Mouse (Mus musculus) cerebellum, adult 8-10 months (tissue): Measurements from ENCODE around the gene Lrrc58.

Experiments used
- DNase-seq: peaks from one replicate; pipeline ENCODE4 v3.0.0; 2022

The Lrrc58 gene

DNA sequence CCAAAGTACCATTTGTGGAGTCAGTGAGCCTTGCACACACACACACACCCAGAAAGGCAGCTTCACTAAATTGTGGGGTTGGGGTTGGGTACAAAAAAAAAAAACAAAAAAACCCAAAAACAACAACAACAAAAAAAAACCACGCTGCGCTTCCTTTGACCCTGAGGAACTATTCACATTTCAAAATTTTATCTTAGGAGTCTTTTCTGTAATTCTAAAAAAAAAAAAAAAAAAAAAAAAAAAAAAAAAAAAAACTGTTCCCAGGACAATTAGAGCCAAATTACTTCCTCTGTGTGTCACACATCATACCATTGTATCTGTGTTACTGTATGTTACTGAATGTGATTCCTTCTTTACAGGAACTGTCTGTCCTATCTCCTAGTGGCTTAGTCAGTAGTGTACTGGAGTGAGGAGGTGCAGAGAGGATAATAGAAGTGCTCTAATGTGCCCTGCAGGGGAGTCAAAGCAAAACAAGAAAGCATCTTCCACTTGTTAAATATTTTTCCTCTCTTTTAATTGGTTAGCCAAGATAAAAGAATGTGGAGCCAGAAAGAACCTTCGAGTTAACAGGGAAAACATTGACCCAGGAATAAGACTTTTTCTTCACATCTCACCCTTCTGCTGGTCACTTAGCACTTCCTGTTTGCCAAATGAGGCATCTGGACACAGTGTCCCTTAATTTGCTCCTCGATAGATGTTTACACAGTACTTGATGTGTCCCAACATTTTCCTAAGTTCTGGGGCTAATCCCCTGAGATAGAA is 1.5 kb downstream of the Lrrc58 start:
- no peak for DNase-seq

DNA sequence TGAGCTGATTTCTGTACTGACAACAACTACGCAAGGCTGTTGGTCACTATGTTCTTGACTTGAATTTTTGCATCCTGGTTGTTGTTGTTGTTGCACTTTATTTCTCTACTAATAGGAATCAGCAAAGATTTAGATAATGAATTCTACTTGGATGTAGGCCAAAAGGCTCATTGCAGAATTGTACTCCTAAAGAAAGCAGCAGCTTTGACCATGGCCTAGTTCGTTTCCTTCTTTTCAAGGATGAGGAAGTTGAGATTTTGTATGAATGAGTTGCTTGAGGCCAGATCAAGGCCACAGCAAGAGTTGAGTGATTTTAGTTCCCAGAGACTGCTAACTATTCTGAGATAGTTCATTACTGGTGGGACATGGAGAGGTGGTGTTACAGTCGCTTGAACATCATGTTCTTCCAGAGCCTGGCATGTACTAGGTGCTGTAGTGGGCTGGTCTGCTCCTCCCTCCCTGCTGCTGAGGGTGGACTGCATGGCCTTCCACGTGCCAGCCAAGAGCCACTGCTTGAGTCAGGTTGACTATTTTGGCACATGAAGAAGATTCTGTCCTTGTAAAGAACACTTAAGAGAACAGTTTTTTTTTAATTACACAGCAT is 3.0 kb downstream of the Lrrc58 start:
- no peak for DNase-seq

DNA sequence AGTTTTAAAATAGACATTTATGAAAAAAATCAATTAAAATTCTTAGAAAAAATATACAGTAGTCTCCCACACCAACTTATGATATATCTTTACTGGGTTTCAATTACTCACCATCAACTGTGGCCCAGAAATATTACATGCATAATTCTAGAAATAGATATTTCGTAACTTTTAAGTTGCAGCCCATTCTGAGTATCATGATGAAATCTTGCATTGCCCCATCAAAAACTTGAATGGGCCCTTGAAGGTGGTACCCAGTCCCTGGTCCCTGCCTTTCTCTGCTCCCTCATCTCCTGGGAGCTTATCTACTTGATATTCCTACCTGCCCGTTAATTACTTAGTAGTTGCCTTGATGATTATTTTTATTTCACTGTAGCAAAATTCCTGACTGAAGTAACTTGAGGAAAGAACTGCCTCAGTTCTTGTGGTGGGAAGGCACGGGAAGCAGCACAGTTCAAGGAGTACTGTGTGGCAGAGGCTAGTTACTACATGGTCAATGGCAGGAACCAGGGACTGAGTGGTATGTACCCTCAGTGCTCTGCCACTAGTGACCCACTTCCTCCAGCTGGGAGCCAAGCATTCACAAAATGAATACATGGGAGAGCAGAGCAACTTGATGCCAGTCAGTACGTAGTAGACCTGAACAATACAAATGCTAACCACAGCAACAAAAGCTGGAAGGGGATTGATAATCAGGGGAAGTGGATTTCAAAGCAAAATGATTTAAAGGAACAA is 6.5 kb downstream of the Lrrc58 start:
- no peak for DNase-seq

DNA sequence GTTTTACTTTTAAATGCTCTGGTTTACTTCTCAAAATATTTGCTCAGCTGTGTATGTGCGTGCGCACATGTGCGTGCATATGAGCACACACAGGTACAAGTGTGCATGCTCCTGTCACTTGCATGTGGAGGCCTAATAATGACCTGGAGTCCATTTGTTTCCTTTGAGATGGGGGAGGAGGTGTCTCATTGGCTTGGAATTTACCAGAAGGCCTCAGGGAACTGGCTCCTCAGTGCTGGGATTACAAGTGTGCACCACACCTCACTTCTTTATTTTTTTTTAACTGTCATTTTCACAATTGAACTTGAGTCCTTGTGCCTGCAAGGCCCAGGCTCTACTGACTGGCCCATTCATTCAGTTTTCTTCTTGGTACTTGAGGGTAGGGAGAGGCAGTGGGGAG is 9.2 kb downstream of the Lrrc58 start:
- no peak for DNase-seq

DNA sequence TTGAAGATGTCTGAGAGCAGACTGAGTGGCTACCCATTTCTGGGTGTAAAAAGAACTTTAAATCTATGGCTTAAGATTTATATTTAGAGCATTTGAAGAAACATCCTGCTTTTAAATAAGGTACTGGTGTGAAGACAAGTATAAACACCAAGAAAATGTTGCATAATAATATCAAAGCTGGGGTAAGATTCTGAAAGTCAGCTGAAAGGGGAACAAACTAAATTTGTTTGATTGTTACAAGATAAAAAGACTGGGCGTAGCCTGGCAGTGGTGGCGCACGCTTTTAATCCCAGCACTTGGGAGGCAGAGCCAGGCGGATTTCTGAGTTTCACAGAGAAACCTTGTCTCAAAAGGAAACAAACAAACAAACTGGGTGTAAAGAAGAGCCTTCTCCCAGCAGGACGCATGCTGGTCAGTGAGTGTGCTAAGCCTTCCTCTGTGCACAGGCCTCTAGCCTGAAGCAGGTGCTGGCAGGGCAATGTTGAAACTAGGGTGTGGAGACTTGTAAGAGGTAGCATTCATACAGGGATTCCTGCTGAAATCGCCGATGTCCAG is 10.8 kb downstream of the Lrrc58 start:
- no peak for DNase-seq

DNA sequence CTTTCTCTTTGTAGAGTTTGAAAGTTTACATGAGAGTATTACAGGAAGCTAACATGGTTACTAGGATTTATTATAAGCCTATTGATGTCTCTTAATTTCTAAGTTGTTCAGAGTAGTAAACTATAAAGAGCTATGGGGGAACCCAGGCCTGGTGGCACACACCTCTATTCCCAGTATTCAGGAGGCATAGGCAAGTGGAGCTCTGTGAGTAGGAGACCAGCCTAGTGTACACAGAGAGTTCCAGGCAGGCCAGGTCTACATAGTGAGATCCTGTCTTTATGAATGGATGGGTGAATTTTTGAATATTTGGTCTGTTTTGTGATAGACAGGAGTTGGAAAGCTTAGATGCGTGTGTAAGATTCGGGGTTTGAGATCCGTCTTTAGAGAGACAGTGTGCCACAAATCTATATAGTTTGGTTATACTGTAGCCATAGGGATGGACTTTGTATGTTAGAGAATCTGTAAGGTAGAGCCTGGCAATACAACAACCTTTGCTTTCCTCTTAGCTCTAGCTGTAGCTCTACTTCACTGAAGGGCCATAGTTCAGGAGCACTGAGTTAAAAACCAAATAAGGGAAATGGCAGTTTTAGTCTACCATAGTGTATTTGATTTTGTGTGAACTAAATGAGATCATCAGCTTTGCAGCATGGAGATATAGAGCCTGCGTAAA is 11.7 kb downstream of the Lrrc58 start:
- no peak for DNase-seq

DNA sequence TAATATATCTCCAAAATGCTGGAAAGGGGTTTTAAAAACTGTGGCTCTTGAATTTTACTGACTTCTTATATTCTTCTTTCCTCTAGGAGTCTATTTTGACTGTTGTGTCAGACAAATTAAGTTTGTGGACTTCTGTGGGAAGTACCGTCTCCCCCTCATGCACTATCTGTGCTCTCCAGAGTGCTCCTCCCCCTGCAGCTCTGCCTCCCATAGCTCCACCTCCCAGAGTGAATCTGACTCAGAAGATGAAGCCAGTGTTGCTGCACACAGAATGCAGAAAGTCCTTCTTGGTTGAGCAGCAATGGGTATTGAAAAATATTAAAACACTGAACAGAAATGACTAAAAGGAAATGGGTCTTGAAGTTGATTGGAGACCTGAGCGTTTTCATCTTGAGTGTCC is 13.0 kb downstream of the Lrrc58 start:
- DNase-seq = no peak

DNA sequence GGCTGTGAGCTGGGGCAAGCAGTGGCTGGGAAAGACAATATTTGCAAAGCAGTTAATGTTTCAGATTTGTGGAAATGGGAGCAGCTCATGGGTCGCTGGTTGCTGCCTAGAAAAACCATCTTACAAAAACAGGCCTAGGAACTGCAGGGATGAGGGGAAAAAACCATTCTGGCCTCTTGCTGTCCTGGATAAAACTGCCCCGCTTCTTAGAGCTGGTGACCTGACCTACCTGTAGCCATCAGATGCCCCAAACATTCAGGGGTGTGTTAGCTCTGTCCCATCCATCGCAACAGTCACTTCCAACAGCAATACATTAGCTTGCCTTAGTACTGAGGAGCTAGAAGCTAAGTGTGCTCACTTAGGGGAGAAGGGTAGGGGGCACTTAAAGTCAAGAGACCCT is 20.8 kb downstream of the Lrrc58 start:
- no peak for DNase-seq

DNA sequence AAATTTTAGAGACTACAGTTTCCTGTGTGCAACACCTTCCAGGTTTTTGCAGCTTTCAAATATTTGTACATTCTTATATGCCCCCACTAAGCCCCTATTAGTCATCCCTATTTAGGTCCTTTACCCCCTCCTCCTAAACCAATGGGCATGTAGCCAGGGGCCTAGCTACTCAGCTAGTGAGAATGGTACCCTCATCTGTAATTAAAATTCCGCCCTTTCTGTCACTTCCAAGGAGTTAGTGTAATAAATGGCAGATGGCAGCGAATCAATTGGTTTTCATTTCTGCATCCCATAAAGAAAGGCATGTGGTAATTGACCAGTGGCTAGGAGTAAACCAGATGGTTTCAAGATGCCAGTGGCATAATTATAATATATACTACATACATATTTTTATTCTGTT is 24.5 kb downstream of the Lrrc58 start:
- no peak for DNase-seq

DNA sequence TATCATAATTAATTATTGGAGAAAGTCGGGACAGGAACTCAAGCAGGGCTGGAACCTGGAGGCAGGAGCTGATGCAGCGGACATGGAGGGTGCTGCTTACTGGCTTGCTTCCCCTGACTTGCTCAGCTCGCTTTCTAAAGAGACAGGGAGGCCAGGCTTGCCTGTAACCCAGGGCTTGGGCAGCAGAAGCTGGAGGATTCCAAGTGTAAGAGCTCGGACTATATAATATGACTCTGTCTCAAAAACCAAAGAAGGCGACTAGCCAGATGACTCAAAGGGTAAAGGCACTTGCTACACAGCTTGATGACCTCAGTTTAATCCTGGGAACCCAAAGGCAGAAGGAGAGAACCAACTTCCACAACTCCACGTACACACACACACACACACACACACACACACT is 25.2 kb downstream of the Lrrc58 start:
- DNase-seq = no peak

DNA sequence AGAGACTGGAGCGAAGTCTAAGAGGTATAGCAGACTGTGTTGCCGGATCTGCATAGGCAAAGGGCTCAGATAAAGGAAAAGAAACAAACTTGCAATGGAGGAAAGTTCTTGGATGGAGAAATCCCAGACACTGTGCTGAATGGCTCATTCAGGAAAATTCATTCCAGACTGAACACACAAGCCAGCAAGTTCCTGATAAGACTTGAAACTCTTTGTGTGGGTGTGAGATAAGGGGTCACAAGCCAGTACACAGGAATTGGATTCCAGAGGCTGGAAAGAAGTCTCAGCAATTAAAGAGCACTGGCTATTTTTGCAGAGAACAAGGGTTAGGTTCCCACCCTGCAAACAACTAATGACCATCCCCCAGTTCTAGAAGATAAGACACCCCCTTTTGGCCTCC is 25.8 kb downstream of the Lrrc58 start:
- no peak for DNase-seq

DNA sequence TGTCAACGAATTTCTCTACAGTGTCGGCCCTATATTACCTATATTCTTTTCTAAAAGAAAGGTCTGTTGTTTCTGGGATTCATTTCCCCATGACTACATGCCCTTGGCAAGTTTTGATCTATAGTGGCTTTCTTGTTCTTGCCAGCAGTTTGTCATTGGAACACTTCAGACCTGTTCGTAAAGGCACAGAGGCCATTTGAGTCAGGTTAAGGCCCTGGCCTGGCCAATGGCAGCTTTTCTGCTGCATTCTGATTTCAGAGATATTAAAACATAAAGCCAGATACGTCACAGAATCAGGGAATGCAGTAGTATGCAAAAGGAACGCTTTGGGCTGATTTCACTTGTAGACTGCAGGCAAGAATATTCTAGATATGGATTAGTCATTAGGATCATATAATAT is 30.6 kb downstream of the Lrrc58 start:
- DNase-seq = no peak

DNA sequence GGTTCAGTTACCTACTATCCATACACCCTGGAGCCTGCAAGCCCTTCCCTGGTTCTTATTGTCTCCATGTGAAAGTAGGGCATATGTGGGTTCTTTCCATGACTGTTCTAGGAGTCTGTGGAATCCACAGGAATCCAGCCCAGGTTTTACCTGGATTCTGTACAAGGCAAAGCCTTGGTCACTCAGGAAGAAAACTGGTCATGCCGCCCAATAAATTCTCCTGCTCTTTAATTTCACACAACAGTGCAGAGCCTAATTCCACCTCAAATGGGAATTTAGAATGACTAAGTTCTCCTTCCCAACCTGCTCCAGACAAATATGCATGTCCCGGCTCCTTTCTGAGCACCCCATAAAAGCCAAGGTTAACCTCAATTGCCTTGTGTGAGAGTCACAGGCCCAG is 31.2 kb downstream of the Lrrc58 start:
- no peak for DNase-seq

DNA sequence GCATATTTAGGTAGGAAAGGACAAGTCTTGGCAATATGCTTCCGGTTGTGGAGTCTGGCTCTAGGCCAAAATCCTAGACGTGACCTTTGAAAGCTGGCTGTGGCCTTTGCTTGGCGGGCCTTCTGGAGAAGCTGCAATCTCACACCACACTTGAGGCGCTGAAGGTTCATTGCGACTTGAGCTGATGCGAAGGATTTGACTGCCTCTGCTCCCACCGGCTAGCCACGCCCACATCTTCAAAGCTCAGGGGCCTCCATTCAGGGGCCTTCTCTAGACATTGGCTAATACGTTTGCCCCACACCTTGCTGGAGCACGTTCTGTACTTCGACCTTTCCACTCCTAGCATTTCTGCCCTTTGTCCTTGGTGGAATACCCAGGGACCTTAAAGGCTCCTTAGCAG is 33.1 kb downstream of the Lrrc58 start:
- DNase-seq = no peak

DNA sequence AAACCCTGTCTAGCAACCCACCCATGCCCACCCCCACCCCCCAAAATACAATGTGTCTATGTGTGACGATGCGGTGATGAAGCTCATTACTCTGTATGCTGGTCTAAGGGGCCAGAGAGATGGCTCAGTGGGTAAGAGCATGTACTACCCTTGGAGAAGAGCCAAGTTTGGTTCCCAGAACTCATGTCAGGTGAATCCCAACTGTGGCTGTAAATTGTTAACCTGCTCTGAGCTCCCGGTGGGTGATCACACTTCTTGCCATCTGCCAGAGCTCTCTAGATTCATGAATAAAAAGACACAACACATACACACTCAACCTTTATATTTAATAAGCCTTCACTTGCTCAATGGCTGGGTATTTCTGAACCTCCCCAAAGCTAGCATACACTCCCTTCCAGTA is 38.3 kb downstream of the Lrrc58 start:
- no peak for DNase-seq

DNA sequence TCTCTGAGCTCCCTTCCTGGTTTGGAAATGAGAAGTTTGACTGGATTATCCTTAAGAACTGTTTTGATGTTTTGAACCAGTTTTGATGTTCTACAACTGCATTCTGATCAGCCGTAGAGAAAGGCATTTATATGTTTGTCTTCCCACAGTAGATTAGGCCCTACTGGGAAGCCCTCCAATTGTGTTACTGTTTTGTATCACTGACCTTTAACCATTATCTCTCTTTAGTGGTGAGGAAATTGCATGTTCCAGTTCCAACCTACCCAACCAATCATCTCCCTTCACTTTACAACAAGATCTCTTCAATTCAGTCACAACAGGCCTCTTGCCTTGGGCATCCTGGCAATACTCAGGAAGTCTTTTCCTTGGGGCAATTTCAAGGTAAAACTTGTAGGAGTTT is 42.9 kb downstream of the Lrrc58 start:
- no peak for DNase-seq

DNA sequence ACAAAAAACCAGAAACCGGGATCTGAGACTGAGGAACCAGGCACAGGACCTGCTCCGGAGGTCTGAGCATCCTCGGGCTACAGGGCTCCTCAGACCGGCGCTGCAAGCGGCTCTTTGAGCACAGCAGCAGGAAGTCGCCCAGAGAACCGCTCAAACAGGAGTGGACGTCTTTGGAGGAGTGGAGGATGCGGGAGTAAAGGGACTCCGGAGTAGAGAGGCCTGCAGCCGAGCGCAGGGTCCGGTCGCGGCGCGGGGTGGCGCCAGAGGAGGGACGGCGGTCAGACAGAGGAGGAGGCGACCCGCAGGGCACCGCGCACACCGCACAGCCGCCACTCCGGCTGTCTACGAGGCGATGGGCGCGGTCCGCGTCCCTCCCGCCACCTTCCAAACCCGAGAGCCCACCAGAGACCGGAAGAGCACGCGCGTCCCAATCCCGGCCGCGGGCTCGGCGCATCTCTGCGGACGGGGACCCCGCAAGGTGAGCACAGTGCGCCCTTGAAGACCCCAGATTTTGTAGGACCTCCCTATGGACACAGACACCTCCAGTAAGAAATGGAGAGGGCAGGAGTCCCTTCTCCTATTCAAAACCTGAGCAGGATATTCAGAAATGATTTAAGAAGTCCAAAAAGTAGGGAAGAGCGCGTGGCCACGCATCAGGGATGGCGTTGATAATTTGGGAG is 48.1 kb downstream of the Lrrc58 start, which contains the start of gene Gpr156:
TSS of gene Gpr156 (plus strand) at position 359 of the 680 bp plus-strand sequence.
- DNase-seq = peak; percentile 20

DNA sequence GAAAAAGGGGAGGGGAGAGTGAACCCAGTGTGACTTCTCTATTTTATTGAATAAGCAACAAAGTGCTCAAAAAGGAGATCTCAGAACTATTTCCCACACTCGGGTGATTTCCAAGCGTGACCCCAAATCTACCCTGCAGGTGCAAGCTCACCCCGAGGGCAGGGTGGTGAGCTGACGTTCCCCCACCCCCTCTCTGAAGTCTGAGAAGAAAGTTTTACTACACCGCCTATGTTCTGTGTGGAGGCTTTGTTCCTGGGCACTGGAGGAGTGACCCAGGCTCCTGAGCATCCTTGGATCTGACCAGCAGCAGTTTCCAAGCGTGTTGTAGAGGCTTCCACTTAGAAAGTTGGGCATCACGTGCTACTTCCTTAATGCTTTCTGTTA is 48.6 kb downstream of the Lrrc58 start:
- no peak for DNase-seq

DNA sequence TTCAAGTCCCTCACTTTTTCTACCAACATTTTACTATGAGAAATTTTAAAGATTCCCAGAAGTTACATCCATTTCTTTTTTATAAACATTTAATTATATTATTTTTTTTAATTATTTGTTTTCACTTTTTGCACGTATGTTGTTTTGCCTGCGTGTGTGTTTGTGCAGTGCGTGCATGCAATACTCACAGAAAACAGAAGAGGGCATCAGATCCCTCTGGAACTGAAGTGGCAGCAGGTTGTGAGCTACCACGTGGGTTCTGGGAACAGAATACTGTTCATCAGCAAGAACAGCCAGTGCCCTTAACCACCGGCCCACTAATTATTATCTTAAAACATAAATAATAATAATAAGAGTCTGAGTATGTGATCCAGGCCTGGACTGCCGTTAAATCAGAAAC is 50.8 kb downstream of the Lrrc58 start:
- no peak for DNase-seq

DNA sequence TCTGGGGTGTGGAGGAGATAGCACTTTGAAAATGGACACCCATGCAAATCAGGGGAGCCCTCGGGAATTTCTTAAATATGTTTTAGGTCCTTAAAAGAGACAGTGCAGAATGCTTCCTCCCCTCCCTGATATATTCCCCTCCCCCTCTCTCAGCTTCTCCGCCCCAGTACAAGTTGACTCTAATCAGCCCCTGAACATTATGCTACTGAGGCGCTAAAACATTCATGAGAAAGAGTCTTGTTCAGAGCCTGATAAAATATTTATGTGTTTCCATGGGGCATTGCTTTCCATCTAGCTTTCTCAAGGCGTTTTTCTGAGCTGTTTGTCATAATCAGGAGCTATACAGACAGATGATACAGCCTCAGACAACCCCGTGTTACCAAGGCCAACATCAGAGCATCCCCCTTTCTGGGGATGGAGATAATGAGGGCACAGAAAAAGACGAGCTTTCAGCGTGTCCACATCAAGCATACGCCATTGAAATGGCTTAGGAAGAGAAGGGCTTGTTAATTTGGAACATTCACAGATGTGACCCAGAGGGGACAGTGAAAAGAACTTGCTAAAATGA is 52.7 kb downstream of the Lrrc58 start:
- DNase-seq = no peak

DNA sequence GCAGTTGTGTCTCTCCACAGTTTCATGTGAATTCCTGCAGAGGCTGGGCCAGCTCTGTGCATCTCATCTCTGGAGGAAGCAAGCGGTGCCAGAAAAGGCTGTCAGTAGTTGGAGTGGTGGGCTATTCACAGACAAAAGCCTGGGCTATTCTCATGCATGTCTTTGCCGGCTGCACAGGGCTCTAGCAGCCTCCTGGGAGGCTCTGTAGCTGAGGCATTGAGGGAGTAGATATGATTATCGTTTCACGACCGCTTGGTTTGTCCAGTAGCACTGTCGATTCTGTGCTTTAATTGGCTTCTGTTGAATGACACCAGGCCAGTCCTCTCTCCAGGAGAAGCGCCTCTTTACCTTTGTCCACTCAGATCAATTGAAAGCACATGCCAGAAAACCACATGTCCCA is 57.9 kb downstream of the Lrrc58 start:
- DNase-seq = no peak

DNA sequence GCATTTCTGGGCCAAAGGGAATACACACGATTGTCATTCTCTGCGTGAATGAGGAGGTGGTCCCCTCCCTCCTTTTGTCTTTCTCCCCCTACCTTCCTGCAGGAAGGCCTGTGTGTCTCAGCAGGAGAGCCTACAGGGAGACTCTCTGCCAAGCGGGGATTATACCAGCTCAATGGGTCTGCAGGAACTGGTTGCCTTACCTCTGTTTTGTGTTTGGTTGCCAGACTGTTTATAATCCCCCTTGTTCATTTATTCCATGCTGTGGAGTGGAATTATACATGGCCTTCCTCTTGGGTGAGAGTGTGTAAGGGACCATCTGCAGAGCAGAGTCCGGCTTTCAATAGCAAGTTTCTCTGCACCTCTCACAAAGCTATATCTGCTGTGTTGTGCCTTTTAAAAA is 58.9 kb downstream of the Lrrc58 start:
- DNase-seq = no peak
